ENCODE assay signal across 24 mouse cellular contexts in genomic region chr19:59479912-59480311, GRCm38 (mm10). TPM values are rescaled to one million over a fixed set of nuclear protein-coding genes. Genes with fewer than 3 reads are reported as not detected.
DNase-seq lines count a peak whose midpoint lies in the region; ATAC-seq and TF ChIP-seq lines count a peak whose summit lies in the region.
"Had no signal": no experiment of that assay in that cellular context is flagged by ENCODE, and none has a peak within 500 bp of the region (broad histone marks: within the 10 kb centered on the region; RNA-seq: fewer than 3 reads in every experiment).

No protein-coding gene starts in this region.

- H3K27ac ChIP-seq in ES-E14 (ENCODE audit: insufficient read depth, low read depth, low read length, poor library complexity, severe bottlenecking), result 0 out of 2 replicates have a peak overlapping the region, but pooled peaks have one; percentile 28
- H3K27ac ChIP-seq in embryonic facial prominence, embryonic 14.5 days (replicated peaks; ENCODE audit: low read depth, low read length), result no peak overlapping the region
- no peak overlapping the region for H3K27ac ChIP-seq in limb, embryonic 10.5 days
- H3K27ac ChIP-seq: embryonic facial prominence, embryonic 13.5 days; forebrain, embryonic 10.5 days; forebrain, embryonic 12.5 days had no signal

- intact Hi-C loops in heart, postnatal 25 days (cut with DNase I), result no loop called here

- 66% methylated on average over 3 of the region's 3 CpGs for WGBS in embryonic facial prominence, embryonic 14.5 days
- 84% methylated on average over 3 of the region's 3 CpGs for WGBS in limb, embryonic 10.5 days

- no peaks in the 10 kb centered on the region for H3K36me3 ChIP-seq in ES-E14 (ENCODE audit: control insufficient read depth, insufficient read depth, low read length, poor library complexity, severe bottlenecking)
- no peaks in the 10 kb centered on the region for H3K36me3 ChIP-seq in embryonic facial prominence, embryonic 14.5 days (ENCODE audit: control insufficient read depth, insufficient read depth, low read length)
- no peaks in the 10 kb centered on the region for H3K36me3 ChIP-seq in limb, embryonic 10.5 days
- H3K36me3 ChIP-seq: embryonic facial prominence, embryonic 13.5 days; forebrain, embryonic 10.5 days; forebrain, embryonic 12.5 days had no signal

- DNase-seq in heart, adult 11 months, result peak; percentile 52
- no peak for DNase-seq in heart, postnatal 25 days (ENCODE audit: low spot score)
- DNase-seq in ES-E14 (ENCODE audit: low read depth, low spot score), result no peak
- no peak for DNase-seq in embryonic facial prominence, embryonic 14.5 days (ENCODE audit: low spot score)
- peak; percentile 10 for DNase-seq in limb, embryonic 10.5 days (ENCODE audit: low spot score)
- DNase-seq in cerebellum, postnatal 10 days, result no peak
- no peak for DNase-seq in urinary bladder, postnatal 10 days (ENCODE audit: low spot score)
- DNase-seq: adrenal gland, adult 2 months; adrenal gland, postnatal 10 days; adrenal gland, postnatal 25 days; B cell, adult 2 months; cerebellum, adult 11 months; cerebellum, adult 18-20 months; cerebellum, adult 8-10 months; cerebellum, adult 9-11 months; cerebellum, postnatal 25 days had no signal

- no peak overlapping the region for H3K9ac ChIP-seq in ES-E14 (ENCODE audit: insufficient read depth, low read depth, low read length, poor library complexity, severe bottlenecking)
- no peak overlapping the region for H3K9ac ChIP-seq in embryonic facial prominence, embryonic 14.5 days (ENCODE audit: low read depth, low read length)
- H3K9ac ChIP-seq: embryonic facial prominence, embryonic 13.5 days; forebrain, embryonic 12.5 days had no signal

- no peaks in the 10 kb centered on the region for H3K4me1 ChIP-seq in ES-E14 (ENCODE audit: control insufficient read depth in 2 of 2, insufficient read depth in 2 of 2, low read length in 2 of 2, poor library complexity in 1 of 2)
- no peaks in the 10 kb centered on the region for H3K4me1 ChIP-seq in embryonic facial prominence, embryonic 14.5 days (ENCODE audit: control insufficient read depth, insufficient read depth, low read length)
- no peaks in the 10 kb centered on the region for H3K4me1 ChIP-seq in limb, embryonic 10.5 days
- H3K4me1 ChIP-seq: embryonic facial prominence, embryonic 13.5 days; forebrain, embryonic 10.5 days; forebrain, embryonic 12.5 days had no signal

- no peak overlapping the region for H3K4me3 ChIP-seq in ES-E14 (ENCODE audit: insufficient read depth in 1 of 2, low read depth in 1 of 2, low read length in 2 of 2, poor library complexity in 1 of 2, severe bottlenecking in 1 of 2)
- H3K4me3 ChIP-seq in embryonic facial prominence, embryonic 14.5 days (ENCODE audit: low read depth, low read length), result no peak overlapping the region
- H3K4me3 ChIP-seq in limb, embryonic 10.5 days, result no peak overlapping the region
- H3K4me3 ChIP-seq: embryonic facial prominence, embryonic 13.5 days; erythroblast, embryonic 14.5 days; forebrain, embryonic 10.5 days; forebrain, embryonic 12.5 days had no signal

- H3K4me2 ChIP-seq in embryonic facial prominence, embryonic 14.5 days (ENCODE audit: low read depth, low read length), result no peak overlapping the region
- H3K4me2 ChIP-seq: embryonic facial prominence, embryonic 13.5 days; forebrain, embryonic 12.5 days had no signal

- H3K27me3 ChIP-seq in embryonic facial prominence, embryonic 14.5 days (replicated peaks; ENCODE audit: control insufficient read depth, insufficient read depth, low read length), result no peaks in the 10 kb centered on the region
- H3K27me3 ChIP-seq in limb, embryonic 10.5 days (ENCODE audit: low read depth, poor library complexity, severe bottlenecking), result peaks cover 36% of the 10 kb centered on the region
- H3K27me3 ChIP-seq: CH12.LX had no signal

- H3K9me3 ChIP-seq in ES-E14 (ENCODE audit: control insufficient read depth, insufficient read depth, low read depth, low read length), result no peaks in the 10 kb centered on the region
- no peaks in the 10 kb centered on the region for H3K9me3 ChIP-seq in embryonic facial prominence, embryonic 14.5 days (ENCODE audit: control insufficient read depth, low read length)
- no peaks in the 10 kb centered on the region for H3K9me3 ChIP-seq in limb, embryonic 10.5 days (replicated peaks)
- H3K9me3 ChIP-seq: embryonic facial prominence, embryonic 13.5 days; forebrain, embryonic 10.5 days; forebrain, embryonic 12.5 days had no signal

- peak; percentile 34; the same call in 1 of the 2 replicates for ATAC-seq in embryonic facial prominence, embryonic 14.5 days (ENCODE audit: low read depth)
- ATAC-seq: CD4-positive, CD25-positive, alpha-beta regulatory T cell, adult 4 months; forebrain, embryonic 14.5 days; forebrain, embryonic 16.5 days had no signal

- in situ Hi-C loops in ES-E14 (cut with MboI; ENCODE audit: low sequenced_read_pairs in 2 of 2, unreplicated experiment in 2 of 2), result no loop called here

TF ChIP-seq in ES-E14, 5 proteins besides CTCF, POLR2A, EP300 and RAD21:
- TF ChIP-seq MAFK (IDR thresholded peaks at IDR 0.05; ENCODE audit: insufficient read depth, low read depth, low read length), result no peak
- TF ChIP-seq CHD2 (IDR thresholded peaks at IDR 0.05; ENCODE audit: low read depth, low read length), result no peak
- TF ChIP-seq HCFC1 (IDR thresholded peaks at IDR 0.05; ENCODE audit: borderline replicate concordance, insufficient read depth, low read length), result no peak
- TF ChIP-seq ZNF384 (IDR thresholded peaks at IDR 0.05; ENCODE audit: low read depth, low read length), result no peak
- TF ChIP-seq ZC3H11A (IDR thresholded peaks at IDR 0.05; ENCODE audit: borderline replicate concordance, low read depth, low read length), result no peak
TF ChIP-seq in ES-E14: peak in this region for 0.

RNA-seq across cellular contexts. Expression of gene Emx2, which starts 21.7 kb away (rescaled TPM):
- not detected for total RNA-seq in heart, postnatal 25 days (2021)
- 0.36 TPM in 1 of 2 replicates, not detected in the other for total RNA-seq in ES-E14 (2012; rRNA removed)
- polyA plus RNA-seq in embryonic facial prominence, embryonic 14.5 days (2014; fragmentation: Nextera tagmentation; extraction: Ambion mirVana), result 6.9 and 7.5 TPM in 2 replicates
- 12.0 and 12.7 TPM in 2 replicates for polyA plus RNA-seq in limb, embryonic 10.5 days (2016; fragmentation: Nextera tagmentation; extraction: Ambion mirVana)
- total RNA-seq: adrenal gland, postnatal 25 days; CH12.LX had no signal
- polyA plus RNA-seq: CD4-positive, CD25-positive, alpha-beta regulatory T cell, adult 4 months; erythroblast, embryonic 14.5 days had no signal

Comparison
In these comparisons a context has a peak if more than half of its experiments do, and no peak if none do; other contexts are left out.
1. DNase-seq: peak in heart, adult 11 months (single experiment) and limb, embryonic 10.5 days (single experiment); none in heart, postnatal 25 days (single experiment), ES-E14 (single experiment), embryonic facial prominence, embryonic 14.5 days (single experiment), cerebellum, postnatal 10 days (0 of 2) and urinary bladder, postnatal 10 days (single experiment).